Mouse (Mus musculus) gonadal fat pad, adult 2 months (tissue): Measurements from ENCODE around the gene Thrb. TPM values are rescaled to one million over a fixed set of nuclear protein-coding genes. Genes with fewer than 3 reads are reported as not detected.

ENCODE experiments used
- DNase-seq: peaks from one replicate; pipeline ENCODE4 v3.0.0-alpha.2; 2012; ENCODE audit warnings: low read depth
- polyA plus RNA-seq: library from polyadenylated mRNA; depleted of rRNA; stranded (reverse); fragments of >200 nt; gene quantifications from 2 replicates; pipeline ENCODE4 v1.2.3, GENCODE M21; 2012

Thrb gene
- polyA plus RNA-seq, 1 experiment: 5.5 TPM

DNA sequence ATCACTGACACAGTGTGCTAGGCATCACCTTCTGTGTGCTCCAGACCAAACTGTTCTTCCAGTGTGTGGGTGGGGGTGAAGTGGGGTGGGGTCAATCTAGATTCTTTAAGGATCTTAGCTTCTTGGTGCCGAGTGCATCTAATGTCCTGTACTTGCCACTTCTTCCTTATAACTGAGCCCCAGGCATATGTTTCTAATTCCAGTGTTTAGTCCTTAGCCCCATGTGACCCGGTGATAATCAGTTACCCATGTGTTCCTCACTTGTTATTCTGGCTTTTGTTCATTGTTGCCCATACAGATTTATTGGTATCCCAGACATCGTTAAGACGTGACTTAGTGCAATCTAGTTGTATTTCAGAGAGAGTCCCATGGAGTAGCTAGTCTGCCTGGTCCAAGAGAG lies 121.9 kb downstream of the Thrb start:
- no peak for DNase-seq

DNA sequence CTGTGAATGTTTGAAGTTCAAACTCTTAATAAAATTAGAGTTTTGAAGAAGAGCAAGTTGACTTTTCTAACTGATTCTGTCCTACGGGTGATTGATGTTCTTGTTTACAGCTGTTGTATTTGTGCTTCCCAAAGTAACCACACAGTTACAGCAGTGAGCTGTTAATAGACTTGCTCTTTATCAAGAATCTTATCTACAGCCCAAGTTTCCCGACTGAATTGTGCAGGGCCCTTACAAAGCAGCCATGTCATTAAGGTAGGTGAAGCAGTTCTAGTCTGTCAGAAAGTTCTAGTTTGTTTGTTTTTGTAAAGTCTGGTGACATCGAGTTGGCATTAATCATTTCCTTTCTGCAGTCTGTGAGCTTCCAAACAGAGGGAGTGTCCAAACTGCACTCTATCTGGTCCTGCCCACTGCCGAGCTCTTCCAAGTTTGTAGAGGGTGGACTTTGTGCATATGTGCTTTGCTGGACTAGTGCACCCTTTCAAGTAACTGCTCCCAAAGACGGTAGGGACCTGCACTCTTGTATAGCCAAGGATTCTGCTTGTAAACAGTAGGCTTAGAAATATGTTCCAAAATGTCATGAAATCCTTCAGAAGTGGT lies 124.2 kb downstream of the Thrb start:
- DNase-seq: no peak

GRCm38 (mm10) chr14:17785370-17785769 lies 125.3 kb downstream of the Thrb start:
- no peak for DNase-seq

DNA sequence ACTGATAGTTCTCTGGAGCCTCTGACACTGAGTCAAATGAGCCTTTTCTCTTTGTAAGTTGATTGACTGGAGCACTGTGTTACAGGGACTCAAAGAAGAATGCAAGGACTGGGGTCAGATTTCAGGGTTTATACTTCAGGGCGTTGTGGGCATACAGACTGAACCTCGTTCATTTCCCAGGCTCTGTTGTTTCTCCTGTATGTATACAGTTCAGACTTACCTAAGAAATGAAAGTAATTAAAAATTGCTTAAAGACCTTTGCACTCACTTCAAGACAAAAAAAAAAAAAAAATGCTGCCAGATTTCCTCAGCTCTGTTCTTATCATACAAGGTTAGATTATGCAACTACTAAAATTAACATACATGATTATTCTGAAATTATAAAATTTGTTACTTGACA lies 126.2 kb downstream of the Thrb start:
- no peak for DNase-seq

GRCm38 (mm10) chr14:17803934-17804602 lies 144.0 kb downstream of the Thrb start:
- DNase-seq: no peak

- no peak for DNase-seq
Observed at GRCm38 (mm10) chr14:17811051-17811450, 151.0 kb downstream of the Thrb start.

GRCm38 (mm10) chr14:17812414-17812813 lies 152.4 kb downstream of the Thrb start:
- DNase-seq: no peak

DNA sequence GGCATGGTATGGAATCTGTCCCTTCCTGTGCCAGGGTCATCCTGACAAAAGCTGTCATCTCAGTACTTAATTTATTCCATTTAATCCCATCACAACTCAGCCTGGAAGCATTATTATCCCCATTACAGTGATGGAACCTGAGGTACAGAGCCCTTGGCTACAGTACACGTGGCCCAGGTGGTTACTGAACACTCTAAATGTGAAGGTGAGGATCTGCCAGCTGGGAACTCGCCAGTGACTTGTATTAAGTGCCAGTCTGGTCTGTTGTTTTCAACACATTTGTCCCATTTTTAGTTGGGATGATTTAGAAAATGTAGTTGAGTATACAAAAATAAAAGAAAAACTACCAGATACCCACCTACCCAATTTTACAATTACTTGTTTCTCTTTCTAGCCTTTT lies 155.0 kb downstream of the Thrb start:
- DNase-seq: no peak

DNA sequence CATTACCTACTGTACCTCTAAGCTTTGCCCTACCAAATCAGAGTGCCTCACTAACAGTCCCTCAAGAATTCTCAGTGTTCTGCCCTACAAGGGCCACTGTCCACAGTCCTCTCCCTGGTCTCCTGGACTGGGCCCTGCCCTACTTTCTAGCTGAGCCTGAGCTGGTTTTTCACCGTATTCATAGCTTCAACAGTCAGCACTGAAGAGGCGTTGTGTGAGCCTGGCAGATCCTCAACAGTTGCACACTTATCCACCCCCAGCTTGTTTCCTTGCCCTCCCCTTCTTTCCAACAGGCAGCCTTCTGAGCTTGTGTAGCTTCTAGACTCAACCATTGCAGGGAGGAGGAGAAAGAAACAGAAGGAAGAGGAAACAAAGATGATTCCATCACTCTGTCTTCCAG lies 158.0 kb downstream of the Thrb start:
- DNase-seq: no peak

- no peak for DNase-seq
Observed at GRCm38 (mm10) chr14:17822754-17823153, 162.7 kb downstream of the Thrb start.

- DNase-seq: no peak
Observed at GRCm38 (mm10) chr14:17827401-17827800, 167.3 kb downstream of the Thrb start.

GRCm38 (mm10) chr14:17835738-17836137 lies 175.7 kb downstream of the Thrb start:
- no peak for DNase-seq

DNA sequence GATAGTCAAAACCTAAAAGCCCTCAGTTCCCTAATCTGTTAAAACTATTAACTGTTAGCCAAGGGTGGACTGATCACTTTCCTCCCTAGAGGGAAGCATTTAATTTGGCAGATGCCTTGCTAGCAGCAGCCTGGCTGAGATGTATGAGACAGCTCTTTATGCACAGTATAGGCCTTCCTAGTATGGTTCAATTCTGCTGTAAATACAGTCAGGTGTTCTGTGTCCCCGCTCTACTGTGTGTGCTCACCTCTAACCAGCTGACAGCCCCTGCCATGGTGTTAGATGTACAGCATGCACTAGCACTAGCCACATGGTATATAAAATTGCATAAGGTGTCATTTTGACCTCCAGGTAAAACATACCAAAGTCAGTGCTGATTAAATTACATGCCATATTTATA lies 176.7 kb downstream of the Thrb start:
- DNase-seq: no peak

GRCm38 (mm10) chr14:17845003-17845697 lies 185.1 kb downstream of the Thrb start:
- no peak for DNase-seq

DNA sequence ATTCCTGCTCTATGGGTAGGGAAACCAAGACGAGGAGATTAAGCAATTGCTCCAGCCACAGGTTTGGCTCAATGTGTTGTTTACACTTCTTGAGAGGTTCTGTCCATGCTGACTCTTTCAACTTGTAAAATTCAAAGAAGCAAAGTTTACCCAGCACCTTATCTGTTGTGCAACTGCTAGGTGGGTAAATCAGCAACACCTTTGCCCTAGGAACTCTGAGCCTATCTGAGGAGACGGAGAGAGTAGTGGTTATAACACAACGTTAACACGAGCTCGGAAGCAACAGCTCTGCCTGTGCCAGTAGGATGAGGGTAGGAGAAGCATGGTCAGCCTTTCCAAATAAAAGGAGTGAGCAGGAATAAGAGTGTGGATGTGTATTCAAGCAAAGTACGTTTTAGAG lies 185.8 kb downstream of the Thrb start:
- DNase-seq: no peak

- no peak for DNase-seq
Observed at GRCm38 (mm10) chr14:17846700-17847099, 186.6 kb downstream of the Thrb start.

DNA sequence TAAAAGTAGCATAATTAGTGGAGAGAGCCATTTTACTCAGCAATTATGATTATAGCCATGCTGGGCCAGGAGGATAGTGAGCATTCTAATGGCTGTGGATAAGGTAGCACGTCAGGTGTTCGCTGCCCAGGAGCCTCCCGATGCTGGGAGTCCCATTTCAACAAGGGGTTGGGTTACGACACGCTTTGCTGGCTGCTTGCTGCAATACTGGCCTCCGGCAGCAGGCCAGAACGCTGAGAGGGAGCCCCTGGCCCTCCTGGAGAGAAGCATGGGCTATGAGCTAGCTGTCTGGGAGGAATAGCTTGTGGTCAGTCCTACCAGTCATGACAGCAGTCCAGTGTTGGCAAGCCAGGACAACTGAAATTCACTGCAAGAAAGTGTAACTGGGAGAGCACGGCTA lies 187.2 kb downstream of the Thrb start:
- DNase-seq: no peak

DNA sequence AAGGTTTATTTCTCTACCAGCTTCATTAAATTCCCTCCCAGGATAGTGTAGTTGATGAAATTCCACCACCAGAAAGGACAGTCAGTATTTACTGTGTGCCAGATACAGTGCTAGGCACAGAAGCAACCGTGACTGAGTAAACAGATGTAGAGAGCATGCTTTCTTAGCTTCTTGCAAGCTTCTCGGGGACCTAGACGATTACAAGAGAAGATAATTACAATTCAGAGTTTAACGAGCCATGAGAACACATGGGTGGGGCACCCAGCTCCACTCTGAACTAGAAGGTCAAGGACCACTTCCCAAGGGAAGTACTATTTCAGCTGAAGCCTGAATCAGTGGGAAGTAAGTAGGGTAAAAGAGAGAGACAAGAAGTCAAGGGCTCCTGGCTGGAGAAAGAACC lies 190.3 kb downstream of the Thrb start:
- no peak for DNase-seq

DNA sequence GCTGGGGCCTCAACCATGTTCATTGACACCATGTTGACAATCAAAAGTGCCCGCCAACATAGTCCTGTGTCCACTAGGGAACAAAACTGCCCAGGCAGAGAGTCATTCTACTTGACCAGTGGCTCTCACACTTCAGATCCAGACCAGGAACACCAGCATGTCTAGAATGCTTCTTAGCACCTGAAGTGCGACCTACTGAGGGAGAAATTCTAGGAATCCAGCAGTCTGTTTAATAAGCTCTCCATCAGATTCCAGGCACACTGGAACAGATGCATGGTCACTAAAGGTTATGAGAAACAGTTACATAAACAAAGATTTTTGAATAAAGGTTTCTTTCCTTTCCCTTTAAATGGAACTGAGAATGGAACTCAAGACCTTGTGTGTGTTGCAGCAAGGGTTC lies 192.2 kb downstream of the Thrb start:
- DNase-seq: no peak

DNA sequence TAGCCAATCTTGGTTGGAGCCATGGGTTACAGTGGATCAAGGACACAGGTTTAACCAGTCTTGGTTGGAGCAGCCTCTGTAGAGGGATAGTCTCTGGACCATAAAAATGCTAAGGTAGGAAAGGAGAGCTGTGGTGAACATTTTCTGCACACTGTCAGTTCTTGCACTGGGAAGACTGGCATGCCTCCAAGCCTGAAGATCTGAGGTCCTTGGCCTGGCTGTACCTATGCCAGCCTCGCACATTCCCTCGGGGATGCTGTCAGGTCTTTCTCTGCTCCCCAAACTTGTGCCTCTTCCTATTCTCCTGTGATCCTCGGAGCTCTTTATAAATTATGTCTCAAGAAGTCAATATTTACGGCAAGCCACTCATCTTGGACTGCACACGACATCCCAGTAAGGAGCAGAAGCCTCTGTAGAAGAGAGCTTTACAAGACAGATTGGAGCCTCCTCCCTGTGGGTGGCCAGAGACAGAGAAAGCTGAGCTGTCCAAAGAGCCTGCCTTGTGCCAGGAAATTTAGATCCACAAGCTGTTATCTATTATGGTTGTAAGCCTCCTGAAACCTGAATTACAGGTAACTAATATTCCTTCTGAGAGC lies 199.8 kb downstream of the Thrb start:
- no peak for DNase-seq

GRCm38 (mm10) chr14:17862651-17863050 lies 202.6 kb downstream of the Thrb start:
- peak; percentile 78 for DNase-seq

- DNase-seq: peak; percentile 98
Observed at GRCm38 (mm10) chr14:17863701-17864320, 203.8 kb downstream of the Thrb start.
